Mouse (Mus musculus): ENCODE results near the gene Dqx1.
A peak's percentile ranks its signal among the peaks of the same experiment; 100 is the strongest.

Gene Dqx1

DNA sequence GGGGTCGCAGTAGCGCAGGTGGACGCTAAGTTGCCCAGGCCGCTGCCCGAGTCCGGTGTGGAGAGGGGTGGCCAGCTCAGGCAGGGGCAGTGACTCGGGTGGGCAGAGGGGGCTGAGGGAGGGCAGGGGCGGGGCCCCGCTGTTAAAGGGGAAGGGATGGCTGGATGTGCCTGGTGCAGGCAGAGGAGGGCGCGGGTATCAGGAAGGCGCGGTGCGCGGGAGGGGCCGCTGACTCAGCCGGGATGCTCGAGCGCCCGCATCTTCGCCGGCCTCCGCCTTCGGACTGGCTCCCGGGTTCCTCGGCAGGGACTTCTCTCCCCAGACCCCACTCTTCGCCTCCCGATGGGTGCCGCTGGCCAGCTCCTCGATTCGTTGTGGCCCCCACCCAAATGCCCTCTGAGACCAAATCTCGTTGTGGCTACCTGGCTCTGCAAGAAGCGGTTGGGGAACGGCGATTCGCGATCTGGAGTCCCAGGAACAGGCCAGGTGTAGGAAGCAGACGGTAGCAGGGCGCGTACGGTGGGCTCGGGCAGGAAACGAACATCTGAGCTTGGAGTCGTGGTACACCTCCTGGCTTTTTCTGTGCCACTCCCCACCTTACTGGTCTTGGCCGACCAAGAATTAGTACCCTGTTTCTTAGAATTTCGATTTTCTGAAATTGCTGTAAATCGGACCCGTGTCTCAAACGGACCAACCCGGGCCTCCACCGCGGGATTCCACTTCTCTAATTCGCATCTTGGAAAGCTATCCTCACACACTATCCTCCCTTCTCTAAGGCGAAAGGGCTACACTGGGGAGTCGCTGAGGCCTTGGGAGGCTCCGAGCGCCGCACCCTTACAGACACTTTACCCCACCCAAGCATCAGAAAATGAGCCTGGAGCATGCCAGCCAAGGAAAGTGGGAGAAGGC, 12.9 kb downstream of the Dqx1 start:
- no peak for DNase-seq (ENCODE audit: low read depth)

DNA sequence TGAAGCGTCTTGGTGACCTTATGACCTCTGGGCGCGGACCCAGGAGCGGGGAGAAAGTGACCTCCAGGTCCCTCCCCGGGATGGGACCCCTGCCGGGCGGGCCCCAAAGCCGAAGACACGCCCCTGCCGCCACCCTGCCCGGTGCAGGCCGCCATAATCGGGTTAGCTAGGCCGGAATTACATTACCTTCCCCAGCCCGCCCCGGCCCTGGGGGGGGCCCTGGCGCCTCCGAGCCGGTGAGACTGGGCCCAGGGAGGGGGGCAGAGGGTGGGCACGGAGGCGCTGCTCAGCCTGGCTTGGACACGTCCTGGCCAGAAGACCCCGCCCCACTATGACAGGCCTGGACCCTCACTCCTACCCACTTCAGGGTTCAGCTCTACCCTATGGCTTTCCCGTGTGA, 13.6 kb downstream of the Dqx1 start:
- no peak for DNase-seq (ENCODE audit: low read depth)

DNA sequence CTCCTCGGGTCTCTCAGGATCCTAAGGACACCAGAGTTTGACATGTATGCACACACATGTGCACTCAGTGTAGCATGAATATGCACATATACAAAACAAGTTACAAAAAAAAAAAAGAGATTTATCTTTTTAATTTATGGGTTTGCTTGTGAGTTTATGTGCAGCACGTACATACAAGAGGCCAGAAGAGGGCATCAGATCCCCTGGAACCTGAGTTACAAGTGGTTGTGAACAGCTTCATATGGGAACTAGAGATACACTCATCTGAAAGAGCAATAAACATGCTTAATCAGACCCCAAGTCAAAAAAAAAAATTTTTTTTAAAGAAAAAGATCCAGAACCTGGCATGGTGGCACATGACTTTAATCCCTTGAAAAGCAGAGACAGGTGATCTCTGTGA, 17.3 kb downstream of the Dqx1 start:
- DNase-seq (ENCODE audit: low read depth), result peak; percentile 72

DNA sequence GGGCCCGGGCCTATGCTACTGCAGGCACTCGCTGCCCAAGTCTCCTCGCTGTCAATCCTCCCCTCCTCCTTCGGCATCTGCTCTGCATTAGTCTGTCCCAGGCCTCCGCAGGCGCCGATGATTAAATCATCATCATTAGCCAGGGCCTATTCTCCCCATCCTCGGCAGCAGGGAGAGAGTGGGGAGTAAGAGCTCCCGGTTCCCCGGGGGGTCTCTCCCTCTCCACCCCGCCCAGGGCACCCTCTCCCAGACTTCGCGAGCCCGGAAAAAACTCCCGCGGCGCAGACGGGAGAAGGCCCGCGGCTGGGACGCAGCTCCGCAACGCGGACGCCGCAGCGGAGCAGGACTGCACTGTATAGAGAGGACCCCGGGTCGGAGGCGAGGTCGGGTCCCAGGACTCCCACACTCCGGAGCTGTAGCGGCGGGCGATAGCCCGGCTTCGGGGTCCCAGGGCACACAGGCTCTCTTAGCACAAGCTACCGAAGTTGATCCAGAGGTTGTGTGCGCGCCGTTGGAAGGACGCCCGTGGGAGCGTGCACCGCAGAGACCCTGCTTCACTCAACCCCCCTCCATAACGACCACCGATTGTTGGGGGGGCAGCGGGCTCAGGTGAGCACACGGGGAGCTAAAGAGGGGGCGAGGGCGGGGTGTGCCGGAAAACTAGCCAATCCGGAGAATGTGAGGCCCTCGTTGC, 20.1 kb downstream of the Dqx1 start, which contains the start of gene Pcgf1:
Pcgf1 (plus strand) TSS at position 240 of the 694 bp plus-strand sequence.
- peak; percentile 31 for DNase-seq (ENCODE audit: low read depth)

DNA sequence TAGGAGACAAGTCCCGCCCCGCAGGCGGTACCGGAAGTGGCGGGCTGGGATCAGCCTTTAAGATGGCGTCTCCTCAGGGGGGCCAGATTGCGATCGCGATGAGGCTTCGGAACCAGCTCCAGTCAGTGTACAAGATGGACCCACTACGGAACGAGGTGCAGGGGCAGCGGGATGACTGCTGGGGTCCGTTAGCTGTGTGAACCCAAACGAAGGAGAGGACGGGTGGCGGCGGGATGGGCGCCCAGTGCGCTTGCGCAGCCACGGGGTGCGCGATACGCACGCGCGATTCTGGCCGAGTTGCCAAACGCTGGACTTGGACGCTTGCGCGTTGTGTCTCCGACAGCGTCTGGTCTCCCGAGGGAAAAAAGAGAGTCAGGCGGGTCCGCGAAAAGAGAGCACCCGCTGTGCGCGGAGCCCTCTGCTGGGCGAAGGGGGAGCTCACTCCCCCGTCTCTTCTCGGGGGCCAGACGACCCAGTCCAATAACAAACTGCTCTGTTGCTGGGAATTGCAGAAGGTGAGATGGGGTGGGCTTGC, 20.7 kb downstream of the Dqx1 start:
- DNase-seq (ENCODE audit: low read depth), result peak; percentile 97

DNA sequence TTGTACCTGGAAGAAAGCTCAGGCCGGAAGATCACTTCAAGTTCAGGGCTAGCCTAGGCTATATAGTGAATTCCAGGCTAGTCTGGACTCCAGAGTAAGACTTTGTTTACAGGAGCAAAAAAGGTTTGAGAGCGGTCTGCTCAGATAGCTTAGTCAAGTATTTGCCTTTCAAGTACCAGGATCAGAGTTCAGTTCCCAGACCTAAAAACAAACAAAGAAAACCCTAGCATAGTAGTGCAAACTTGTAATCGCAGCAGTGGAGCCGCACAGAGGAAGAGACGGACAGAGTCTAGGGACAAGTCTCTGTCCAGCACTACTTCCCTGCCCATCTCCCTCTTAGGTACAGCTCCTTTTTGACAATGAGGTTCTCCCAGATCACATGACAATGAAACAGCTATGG, 22.6 kb downstream of the Dqx1 start:
- DNase-seq (ENCODE audit: low read depth), result no peak

DNA sequence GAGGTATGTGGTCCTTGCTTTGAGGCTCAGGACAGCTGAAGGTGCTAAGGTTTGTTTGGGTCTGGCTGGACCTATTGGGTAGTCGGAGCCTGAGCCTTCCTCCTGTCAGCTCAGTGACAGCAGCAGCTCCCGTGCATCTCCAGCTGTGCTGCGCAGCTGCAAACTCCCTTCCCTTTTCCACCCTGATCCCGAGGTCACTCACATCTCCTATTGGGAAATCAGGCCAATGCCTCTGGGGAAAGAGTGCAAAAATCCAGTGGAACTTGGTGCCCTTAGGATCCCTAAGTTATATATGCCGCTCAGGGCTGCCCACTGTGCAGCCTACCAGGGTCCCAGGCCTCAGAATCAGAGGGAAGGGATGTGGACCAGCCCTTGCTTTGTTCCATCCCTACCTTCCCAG, 25.9 kb downstream of the Dqx1 start:
- no peak for DNase-seq (ENCODE audit: low read depth)

DNA sequence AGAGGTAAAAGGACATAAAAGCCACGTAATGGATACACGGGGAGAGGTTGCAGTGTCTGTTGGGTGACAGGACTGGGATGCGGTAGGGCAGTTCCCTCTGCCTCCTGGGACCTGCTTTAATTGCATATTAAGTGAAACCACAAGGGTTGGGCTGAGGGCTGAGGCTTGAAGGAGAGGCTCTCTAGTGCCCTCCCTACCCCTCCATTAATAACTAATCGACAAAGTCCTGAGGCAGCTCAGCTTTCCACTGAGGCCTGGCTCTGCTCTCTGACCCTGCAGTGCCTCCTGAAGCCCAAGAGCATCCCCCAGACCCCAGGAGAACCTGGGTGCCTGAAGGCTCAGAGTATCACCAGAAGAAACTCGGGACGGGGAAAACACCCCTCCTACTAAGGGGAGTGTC, 26.8 kb downstream of the Dqx1 start:
- DNase-seq (ENCODE audit: low read depth), result no peak

DNA sequence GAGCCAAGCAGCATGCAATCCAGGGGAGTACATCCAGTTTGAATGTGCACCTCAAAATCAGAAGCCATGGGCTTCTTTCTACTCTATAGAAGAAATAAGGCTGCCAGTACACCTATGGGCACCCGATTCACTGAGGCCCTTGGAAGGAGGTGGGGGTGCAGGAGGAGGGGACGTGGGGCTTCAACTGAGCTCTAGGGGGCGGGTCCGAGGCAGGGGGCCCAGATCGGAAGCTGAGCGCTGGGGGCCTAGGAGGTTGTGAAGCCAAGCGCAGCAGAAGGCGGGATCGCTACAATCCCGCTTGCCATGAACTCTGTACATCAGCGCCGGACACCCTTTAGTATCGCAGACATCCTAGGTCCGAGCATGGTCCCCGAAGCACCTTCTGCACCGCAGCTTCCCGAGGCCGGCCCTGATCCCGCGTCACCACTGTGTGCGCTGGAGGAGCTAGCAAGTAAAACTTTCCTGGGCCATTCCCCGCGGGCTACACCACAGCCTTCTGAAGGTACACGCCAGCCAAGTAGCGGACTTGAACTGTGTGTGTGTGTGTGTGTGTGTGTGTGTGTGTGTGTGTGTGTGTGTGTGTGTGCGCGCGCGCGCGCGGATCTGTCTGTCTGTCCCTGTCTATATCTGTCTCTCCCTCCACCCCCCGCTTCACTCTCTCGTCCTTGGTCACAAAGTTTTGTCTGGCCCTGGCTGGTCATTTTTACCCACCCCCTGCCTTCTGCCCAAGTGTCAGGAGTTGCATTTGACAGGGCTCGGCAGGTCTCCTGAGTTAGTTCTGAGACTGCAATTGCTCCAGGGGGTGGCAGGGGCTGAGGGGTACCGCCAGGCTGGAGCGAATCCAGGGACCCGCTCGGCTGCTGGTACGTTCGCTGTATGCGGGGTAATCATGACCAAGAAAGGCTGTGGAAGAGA, 28.7 kb downstream of the Dqx1 start, which contains the start of gene Lbx2:
Lbx2 (plus strand) TSS at position 247 of the 915 bp plus-strand sequence.
- DNase-seq (ENCODE audit: low read depth), result no peak

DNA sequence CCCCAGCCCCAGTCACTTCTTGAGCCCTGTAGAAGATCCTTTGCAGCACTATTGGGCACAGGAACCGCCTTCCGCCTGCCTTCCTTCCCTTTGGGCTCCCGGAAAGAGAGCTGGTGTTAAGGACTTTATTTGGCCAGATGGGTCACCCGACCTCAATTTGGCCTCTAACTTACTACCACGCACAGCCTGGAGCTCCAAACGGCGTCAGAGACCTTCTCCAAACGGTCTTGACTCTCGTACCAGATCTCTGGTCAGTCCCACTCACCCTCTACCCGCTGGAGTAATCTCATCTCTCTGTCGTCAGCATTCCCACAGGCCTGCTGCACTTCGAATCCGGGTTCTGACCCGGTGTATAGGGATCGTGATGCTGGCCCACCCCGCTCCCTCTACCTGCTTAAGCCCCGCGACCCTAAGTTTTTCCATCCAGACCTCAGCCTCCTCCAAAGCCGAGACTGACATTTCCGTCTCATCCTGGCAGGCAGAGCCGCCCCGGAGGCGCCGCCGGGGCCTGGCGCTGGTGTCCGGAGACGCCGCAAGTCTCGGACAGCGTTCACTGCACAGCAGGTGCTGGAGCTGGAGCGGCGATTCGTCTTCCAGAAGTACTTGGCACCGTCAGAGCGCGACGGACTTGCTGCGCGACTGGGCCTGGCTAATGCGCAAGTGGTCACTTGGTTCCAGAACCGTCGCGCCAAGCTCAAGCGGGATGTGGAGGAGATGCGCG, 29.7 kb downstream of the Dqx1 start:
- no peak for DNase-seq (ENCODE audit: low read depth)

DNA sequence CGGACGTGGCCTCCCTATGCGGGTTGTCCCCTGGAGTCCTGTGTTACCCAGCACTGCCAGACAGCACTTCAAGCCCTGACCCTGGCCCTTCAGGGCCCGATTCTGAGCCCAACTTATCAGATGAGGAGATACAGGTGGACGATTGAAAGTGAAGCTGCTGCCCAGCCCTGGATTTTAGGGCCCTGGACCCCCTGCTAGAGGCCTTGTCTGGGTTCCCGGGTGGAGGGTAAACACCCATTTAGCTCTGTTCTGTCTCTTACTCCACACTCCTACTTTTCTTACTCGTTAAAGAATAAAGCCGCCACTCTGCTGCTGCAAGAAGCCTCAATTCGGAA, 30.2 kb downstream of the Dqx1 start:
- no peak for DNase-seq (ENCODE audit: low read depth)

DNA sequence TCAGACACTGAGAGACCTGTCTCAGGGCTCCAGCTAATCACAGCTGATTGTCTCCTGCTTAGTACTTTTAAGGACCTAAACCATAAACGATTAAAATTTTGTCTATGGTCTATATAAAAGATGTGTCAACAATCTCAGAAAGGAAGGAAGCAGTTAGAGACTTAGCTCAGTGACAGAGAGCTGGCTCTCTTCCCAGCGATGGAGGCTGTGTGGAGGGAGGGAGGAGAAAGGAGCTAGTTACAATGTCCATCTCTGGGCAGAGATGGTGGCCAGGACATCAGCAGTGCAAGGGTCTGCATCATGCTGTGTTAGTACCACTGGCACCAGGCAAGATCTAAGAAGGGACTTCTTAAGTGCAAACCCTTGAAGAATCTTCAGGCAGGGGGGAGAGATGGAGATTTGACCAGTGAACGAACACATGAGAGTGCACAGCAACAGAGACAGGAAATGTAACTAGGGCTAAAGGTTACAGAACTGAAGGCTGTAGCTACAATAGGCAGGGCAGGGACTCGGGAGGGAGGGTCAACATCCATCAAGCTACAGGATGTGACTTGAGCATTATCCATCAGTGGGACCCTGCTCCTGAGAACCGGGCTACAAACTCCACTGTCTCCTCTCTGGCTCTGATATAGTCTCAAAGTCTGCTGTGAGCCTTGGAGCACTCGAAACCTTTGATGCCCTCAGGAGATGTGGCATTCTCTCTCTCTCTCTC, 34.9 kb downstream of the Dqx1 start:
- DNase-seq (ENCODE audit: low read depth), result peak; percentile 26

DNA sequence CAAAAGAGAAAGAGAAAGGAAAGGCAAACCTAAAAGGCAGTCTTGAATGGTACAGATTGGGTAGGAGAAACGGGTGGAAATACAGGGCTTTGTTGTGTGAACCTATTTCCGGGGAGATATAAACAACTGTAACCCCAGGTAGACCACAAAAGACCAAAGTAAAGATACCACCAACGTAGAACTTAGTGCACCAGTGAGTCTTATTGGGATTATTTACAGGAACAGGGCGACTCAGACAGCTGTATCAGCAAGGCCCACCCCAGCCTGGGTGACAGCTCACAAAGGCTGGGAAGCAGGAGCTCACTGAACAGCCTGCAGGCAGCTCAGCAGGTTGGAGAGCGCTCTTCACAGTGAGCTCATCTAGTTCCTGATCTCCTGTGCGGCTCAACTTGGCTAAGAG, 38.3 kb downstream of the Dqx1 start:
- DNase-seq (ENCODE audit: low read depth), result no peak

DNA sequence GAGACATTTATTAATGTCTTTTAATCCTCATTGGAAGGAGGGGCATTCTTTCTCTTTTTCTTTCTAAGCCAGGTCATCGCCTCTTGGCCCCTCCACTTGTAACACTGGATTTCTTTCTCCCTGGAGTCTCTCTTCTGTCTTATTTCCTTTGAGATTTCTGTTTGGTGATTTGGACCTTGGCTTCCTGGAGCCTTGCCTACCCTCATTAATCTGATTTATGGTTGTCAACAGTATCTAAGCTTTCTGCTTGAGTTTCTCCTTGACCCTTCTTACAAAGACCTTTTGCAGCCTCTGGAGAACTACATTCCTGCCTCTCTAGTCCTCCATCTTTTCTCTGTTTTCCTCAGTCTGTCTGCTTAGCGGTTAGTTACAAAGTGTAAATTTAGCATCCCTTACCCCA, 40.8 kb downstream of the Dqx1 start:
- no peak for DNase-seq (ENCODE audit: low read depth)

DNA sequence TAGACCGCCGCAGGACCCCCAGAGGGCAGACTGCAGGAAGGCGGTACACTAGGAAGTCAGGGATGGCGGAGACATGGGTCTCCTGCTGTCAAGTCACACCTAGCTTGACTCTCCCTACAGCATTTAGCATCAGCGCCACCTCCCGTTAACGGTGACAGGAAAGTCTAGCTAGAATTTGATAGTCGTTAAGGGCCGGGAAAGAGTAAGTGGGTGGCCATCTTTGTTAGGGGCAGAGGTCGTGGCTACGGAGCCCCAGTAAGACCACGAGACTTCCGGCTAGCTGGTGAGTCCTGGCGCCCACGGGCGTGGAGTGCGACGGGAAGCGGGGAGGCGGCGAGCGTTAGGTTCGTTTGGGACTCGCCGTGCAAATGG, 43.7 kb downstream of the Dqx1 start, which contains the start of the genes Ccdc142 and Gm42688:
Ccdc142 (plus strand) TSS at position 286 of the 372 bp plus-strand sequence.
Gm42688 (plus strand) TSS at position 302 of the 372 bp plus-strand sequence.
- DNase-seq (ENCODE audit: low read depth), result peak; percentile 96

DNA sequence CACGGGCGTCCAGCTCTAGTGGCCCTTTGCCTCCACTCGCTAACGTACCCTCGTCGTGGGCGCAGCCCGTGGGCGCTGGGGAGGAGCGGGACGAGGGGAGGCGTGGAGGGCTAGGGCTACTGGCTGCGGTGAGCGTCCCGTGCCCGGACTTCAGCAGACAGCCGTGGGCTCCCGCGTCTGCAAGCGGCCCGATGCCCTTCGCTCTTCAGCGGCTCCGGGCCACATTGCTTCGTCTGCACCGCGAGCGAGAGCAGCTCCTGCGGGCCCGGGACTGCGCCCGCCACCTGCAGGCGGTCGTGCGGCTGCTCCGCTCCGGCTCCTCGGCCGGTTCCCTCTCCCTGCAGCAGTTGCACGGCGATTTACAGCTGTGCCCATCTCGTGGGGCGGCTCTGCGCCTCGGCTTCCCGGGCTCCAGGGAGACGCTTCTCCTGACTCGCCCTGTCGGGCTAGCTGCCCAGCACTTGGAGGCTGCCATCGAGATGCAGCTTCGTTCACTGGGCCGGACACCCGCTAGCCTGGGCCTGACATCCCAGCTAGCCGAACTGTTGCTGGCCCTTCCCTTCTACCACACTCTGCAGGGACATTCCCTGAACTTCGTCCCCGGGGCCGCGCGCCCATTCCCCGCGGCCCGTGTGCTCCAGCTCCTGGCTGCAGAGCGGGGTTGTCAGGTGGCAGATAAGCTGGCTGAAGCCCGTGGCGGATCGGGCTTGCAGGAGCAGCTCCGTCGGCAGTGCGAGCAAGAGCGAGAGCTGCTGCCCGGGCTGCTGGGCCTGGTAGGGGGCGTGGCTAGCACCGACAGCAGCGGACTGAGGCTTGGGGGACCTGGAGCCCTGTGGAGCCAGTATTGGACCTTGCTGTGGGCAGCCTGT, 44.3 kb downstream of the Dqx1 start:
- DNase-seq (ENCODE audit: low read depth), result peak; percentile 67

DNA sequence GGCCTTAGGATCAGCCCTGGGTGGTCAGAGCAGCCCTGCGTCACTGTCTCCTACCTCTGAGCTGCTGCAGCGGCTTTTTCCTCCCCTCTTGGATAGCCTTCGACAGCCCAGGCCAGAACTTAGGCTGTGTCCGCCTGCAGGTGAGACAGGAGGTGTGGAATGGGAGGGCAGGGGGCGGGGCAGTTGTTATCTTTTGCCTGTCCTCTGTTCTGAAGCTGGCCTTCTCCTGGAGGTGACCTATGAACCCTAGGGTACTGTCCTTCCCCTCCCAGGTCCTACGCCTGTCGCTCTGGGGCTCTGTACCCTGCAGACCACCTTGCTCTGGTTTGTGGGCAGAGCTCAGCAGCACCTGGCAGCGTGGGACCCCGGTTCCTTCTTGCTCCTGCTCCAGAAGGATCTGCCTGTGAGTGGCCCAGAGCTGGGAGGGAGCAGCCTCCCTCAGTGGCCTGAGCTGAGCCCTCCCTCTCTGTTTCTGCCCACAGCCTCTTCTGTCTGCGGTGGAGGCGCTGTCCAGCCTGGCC, 45.5 kb downstream of the Dqx1 start:
- DNase-seq (ENCODE audit: low read depth), result no peak

DNA sequence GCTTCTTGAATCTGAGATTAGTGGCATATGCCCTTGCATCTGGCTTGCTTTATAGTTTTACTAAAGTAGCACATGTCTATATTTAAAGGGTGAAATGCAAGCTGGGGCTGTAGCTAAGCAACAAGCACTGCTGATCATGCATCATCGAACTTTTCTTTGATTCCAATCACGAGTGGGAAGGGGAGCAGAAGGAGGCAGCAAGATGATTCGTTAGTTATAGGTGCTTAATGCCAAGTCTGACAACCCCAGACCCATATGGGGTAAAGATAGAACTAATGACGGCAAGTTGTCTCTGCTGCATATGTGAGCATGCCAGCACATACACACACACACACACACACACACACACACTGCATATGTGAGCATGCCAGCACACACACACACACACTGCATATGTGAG, 46.5 kb downstream of the Dqx1 start:
- no peak for DNase-seq (ENCODE audit: low read depth)

Measured in 416B (cell line).